Mouse (Mus musculus) erythroblast, embryonic 14.5 days (primary cell): ENCODE measurements around the gene Wdr44. TPM values are rescaled to one million over a fixed set of nuclear protein-coding genes. Genes with fewer than 3 reads are reported as not detected.

Experiments used
- H3K27me3 ChIP-seq: 2 replicates; pipeline ENCODE4 v1.6.1; 2012; ENCODE audit warnings: inconsistent platforms; ENCODE audit not compliant: control insufficient read depth
- H3K36me3 ChIP-seq: 2 replicates; pipeline ENCODE4 v1.6.1; 2012; ENCODE audit warnings: mild to moderate bottlenecking, inconsistent platforms; ENCODE audit not compliant: control insufficient read depth
- H3K4me1 ChIP-seq: 2 replicates; pipeline ENCODE4 v1.6.1; 2012; ENCODE audit warnings: inconsistent platforms; ENCODE audit not compliant: control insufficient read depth
- H3K4me3 ChIP-seq: replicated peaks from 2 replicates; pipeline ENCODE3; 2012; ENCODE audit warnings: moderate library complexity, mild to moderate bottlenecking, inconsistent platforms
- H3K9me3 ChIP-seq: 2 replicates; pipeline ENCODE4 v1.6.1; 2012; ENCODE audit warnings: low read length, inconsistent platforms, mixed read lengths; ENCODE audit not compliant: control insufficient read depth
- GATA1 ChIP-seq: IDR thresholded peaks from 2 replicates; pipeline ENCODE4 v1.6.1; 2012; ENCODE audit warnings: low read length, inconsistent platforms, mixed read lengths
- TAL1 ChIP-seq: IDR thresholded peaks from 3 replicates; pipeline ENCODE4 v1.6.1; 2012; ENCODE audit warnings: low read length, inconsistent platforms, mixed read lengths
- polyA plus RNA-seq: library from polyadenylated mRNA; stranded (reverse); fragments of >175 nt; gene quantifications from 2 replicates; pipeline ENCODE4 v1.2.3, GENCODE M21; 2012

The Wdr44 gene
- 0.32 and 0.34 TPM in 2 replicates for polyA plus RNA-seq

DNA sequence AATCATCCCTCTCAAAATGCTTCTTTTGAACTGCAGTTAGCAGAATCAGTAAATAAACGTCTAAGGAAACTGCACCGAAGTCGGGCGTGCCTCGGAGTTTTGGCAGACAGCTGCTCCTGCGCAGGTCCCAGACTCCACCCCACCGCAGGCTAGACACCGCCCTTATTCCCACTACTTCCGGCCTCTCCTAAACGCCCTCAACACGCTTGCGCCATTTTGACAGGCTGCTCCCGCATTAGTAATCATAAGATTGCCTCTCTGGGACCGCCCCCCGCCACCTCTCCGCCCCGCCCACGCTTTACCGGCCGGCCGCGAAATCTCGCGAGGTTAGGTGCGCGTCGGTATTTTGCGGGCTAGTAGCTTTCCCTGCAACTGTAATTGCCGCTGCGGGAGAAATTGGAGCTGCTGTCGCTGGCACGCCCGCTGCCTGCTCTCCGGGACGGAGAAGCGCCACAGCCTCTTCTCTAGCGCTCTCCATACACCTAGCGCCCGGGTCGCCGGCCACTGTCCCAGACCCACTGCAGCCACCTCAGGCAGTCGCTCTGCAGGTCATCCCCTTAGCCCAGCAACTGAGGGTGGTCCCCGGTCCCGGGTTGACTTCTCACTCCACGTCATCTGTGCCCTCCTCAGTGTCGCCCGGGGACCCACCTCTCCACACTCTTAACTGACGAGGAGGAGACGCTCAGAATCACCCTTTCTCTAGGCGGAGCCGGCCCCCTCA lies at the start of gene Wdr44:
Gene Wdr44, plus strand, starts transcription at position 330 of the 721 bp plus-strand sequence.
- no peaks in the 10 kb centered on the region for H3K36me3 ChIP-seq
- H3K9me3 ChIP-seq: no peaks in the 10 kb centered on the region
- peaks cover 9% of the 10 kb centered on the region for H3K4me1 ChIP-seq
- peak within 1 kb of the TSS; percentile 84 for H3K4me3 ChIP-seq
- TF ChIP-seq TAL1: no peak
- TF ChIP-seq GATA1: no peak
- peaks cover 8% of the 10 kb centered on the region for H3K27me3 ChIP-seq

DNA sequence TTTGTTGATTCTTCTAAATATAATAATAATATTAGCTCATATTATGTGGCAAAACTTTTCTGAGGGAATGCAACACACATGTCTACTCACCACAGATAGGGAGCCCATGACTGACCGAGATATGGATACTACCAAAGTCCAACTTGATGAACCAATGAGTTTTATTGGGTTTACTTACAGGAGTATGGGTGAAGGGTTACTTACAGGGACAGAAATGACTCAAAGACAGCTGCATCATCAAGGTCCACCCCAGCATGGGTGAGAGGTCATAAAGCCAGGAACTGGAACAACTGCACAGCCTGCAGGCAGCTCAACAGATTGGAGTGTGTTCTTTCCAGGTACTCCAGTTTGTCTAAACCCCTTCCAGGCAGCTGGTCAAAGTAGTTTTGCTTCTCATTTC lies 44.5 kb upstream of the Wdr44 start:
- Histone ChIP-seq H3K4me3 (no peak overlapping the region), H3K4me1 (no peaks in the 10 kb centered on the region), H3K9me3 (peaks cover 2% of the 10 kb centered on the region; the same call in 1 of the 2 replicates), H3K27me3 (no peaks in the 10 kb centered on the region), H3K36me3 (no peaks in the 10 kb centered on the region)
- no peak for TF ChIP-seq GATA1
- no peak for TF ChIP-seq TAL1

DNA sequence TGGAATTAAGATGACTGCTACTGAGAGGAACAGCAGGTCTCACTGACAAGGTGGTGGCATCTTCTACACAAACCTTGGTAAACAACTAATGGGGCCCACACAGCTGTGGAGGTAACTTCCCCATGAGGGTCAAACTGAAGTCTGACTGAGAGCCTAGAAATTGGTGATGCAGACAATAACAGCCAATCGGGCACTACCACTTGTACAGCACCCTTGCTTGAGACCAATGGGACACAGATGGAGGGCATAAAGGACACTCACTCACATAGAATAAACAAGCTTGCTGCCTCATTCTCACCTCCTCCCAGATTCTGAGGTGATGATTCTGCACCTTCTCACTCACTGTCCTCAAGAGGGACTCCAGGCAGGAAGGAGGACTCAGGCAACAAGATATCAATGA lies 30.6 kb upstream of the Wdr44 start:
- Histone ChIP-seq H3K4me1 (no peaks in the 10 kb centered on the region), H3K27me3 (no peaks in the 10 kb centered on the region), H3K36me3 (no peaks in the 10 kb centered on the region), H3K4me3 (no peak overlapping the region), H3K9me3 (no peaks in the 10 kb centered on the region)
- TF ChIP-seq TAL1 (no peak), GATA1 (no peak)

DNA sequence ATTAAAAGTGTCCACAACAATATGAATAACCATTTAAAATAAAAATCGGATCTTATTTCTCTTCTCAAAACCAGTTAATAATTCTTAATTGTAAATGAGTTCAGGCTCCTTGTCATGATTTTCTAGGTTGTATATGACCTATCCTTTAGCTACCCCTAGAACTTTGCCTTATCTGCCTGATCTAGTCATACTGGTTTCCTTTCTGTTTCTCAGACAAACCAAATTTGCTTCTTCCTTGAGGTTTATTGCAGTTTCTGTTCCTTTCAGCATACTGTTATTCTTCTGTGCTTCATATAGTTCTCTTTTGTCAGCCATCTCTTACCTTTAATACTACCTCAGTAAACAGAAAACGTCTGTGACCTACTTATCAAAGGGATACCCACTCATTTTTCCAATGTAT lies 19.7 kb upstream of the Wdr44 start:
- H3K4me1 ChIP-seq: no peaks in the 10 kb centered on the region
- no peaks in the 10 kb centered on the region for H3K9me3 ChIP-seq
- no peaks in the 10 kb centered on the region for H3K36me3 ChIP-seq
- no peak overlapping the region for H3K4me3 ChIP-seq
- no peak for TF ChIP-seq TAL1
- no peak for TF ChIP-seq GATA1
- no peaks in the 10 kb centered on the region for H3K27me3 ChIP-seq

DNA sequence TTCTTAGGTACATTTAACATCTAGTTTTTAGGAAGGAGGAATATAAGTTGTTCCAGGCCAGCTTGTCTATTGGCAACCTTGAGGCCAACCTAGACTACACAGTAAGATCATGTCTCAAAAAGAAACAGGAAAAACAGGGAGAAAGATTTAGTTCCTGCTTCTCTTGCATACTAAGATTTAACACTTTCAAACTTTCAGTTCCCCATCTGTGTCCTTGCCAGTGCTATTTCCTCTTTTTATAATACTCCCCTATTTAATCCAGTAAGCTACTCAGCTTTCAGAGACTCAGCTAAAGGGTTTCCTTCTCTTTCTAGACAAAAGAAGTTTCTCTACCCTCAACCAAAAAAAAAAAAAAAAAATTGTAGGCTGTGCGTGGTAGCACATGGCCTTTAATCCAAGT lies 17.4 kb upstream of the Wdr44 start:
- no peaks in the 10 kb centered on the region for H3K4me1 ChIP-seq
- no peaks in the 10 kb centered on the region for H3K9me3 ChIP-seq
- no peaks in the 10 kb centered on the region for H3K36me3 ChIP-seq
- no peak for TF ChIP-seq GATA1
- no peak for TF ChIP-seq TAL1
- no peak overlapping the region for H3K4me3 ChIP-seq
- no peaks in the 10 kb centered on the region for H3K27me3 ChIP-seq

DNA sequence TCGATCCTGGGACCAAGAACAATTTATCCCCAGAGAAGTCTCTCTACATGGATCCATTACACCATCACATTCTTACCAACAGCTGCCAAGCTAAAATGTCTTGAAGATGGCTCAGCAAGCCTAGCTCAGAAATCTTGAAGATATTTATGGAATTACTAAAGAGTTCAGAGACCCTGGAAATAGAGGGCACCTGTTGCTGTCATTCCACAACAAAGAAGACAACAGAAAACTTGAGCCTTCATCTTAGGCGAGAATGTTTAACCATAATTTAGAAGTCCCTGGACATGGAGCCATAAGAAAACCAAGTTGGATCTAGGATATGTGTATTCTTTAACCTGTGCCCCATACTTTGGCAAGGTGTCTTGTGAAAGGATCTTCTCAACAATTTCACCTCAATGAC lies 16.3 kb upstream of the Wdr44 start:
- no peaks in the 10 kb centered on the region for H3K36me3 ChIP-seq
- no peak overlapping the region for H3K4me3 ChIP-seq
- no peaks in the 10 kb centered on the region for H3K4me1 ChIP-seq
- TF ChIP-seq GATA1: no peak
- no peaks in the 10 kb centered on the region for H3K9me3 ChIP-seq
- H3K27me3 ChIP-seq: no peaks in the 10 kb centered on the region

DNA sequence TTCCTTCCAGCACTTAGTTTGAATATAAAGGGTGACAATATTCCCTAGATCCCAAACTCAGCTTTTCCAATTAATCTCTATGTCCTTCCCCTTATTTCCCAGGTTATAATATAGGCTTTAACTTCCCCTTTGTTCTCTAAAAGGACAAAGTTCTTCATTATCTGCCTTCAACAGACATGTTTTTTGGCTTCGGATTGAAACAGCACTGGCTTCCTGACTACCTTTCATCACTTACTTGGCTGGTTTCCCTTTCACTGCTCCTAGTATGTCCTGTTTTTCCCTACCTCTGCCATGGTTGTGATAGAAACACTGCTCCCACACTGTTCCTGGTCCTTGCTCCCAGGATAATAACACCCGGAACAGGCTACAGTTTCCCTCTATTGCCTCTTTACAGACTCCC lies 15.3 kb upstream of the Wdr44 start:
- no peaks in the 10 kb centered on the region for H3K36me3 ChIP-seq
- no peaks in the 10 kb centered on the region for H3K4me1 ChIP-seq
- H3K4me3 ChIP-seq: no peak overlapping the region
- TF ChIP-seq TAL1 (no peak), GATA1 (no peak)
- no peaks in the 10 kb centered on the region for H3K27me3 ChIP-seq
- no peaks in the 10 kb centered on the region for H3K9me3 ChIP-seq

DNA sequence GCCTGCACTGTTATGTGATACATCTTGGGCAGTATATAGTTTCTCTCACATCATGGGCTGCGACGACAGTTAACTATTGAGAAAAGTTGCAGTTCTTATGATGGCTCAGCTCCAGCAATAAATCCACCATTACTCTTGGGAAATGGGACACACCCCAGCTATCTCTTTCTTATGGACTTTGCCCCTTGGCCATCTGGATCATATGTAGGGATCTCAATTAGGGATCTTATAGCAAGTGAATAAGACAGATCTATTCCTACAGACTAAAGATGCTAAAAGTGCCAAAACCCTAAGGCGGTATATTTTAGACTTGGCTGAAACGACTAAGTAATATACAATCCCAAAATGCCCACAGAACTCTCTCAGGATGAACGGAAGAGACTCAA lies 522 bp upstream of the Wdr44 start:
- Histone ChIP-seq H3K27me3 (peaks cover 8% of the 10 kb centered on the region), H3K36me3 (no peaks in the 10 kb centered on the region), H3K4me1 (peaks cover 5% of the 10 kb centered on the region), H3K9me3 (no peaks in the 10 kb centered on the region), H3K4me3 (peak overlapping the region; percentile 84)
- TF ChIP-seq GATA1: no peak
- no peak for TF ChIP-seq TAL1

DNA sequence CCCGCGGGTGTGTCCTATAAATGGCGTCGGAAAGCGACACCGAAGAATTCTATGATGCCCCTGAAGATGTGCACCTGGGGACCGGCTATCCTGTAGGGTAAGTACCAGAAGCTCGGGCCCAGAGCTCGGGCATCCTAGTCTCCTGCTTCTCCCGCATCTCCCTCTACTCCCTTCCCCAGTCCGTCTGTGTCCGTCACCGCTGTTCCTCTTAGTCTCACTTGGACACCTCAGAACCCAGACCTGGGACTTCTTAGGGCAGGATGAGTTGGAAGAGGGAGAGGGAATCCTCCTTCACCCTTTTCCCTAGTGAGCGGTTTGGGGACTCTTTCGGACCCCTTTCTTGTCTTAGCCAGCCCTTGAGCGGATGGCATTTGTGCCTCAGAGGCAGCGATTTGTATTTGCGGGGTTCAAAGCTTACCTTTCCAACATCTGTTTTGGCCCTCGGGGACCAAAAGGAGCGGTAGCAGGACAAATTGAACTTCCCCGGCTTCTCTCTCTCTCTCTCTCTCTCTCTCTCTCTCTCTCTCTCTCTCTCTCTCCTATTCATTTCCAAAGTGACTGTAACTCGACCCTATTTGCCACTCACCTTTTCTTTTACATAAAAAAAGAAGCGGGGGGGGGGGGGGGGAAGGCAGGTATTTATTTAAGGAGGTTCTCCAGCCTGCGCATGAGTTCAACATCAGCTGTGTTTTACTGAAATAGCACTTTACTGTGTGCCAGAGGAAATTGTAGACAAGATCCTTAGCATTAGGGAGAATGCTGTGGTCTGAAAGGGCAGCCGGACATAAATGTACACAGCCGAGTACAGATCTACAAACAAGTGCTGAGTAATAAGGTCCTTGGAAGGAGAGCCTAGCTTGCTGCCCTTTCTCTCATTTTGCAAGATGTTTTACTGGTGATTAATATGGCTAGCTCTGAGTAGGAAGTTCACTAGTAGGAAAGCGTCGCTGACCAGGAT lies 871 bp downstream of the Wdr44 start:
- peak overlapping the region; percentile 84 for H3K4me3 ChIP-seq
- no peaks in the 10 kb centered on the region for H3K9me3 ChIP-seq
- H3K4me1 ChIP-seq: peaks cover 9% of the 10 kb centered on the region
- H3K27me3 ChIP-seq: peaks cover 8% of the 10 kb centered on the region
- no peaks in the 10 kb centered on the region for H3K36me3 ChIP-seq
- TF ChIP-seq TAL1 (no peak), GATA1 (no peak)
